Mouse (Mus musculus): ENCODE measurements around the gene Gja5.

Gene Gja5

GRCm38 (mm10) chr3:96931261-96931681 is 26.8 kb downstream of the Gja5 start:
- in situ Hi-C loops (cut with MseI, MboI) = loop anchor here (10.0 to 25.0 kb wide), 2 partner anchors 254 to 406 kb away; no protein-coding TSS in a partner anchor

GRCm38 (mm10) chr3:96936241-96936640 is 31.7 kb downstream of the Gja5 start:
- in situ Hi-C loops (cut with MseI, MboI) = loop anchor here (5.0 to 25.0 kb wide), 3 partner anchors 249 to 401 kb away; no protein-coding TSS in a partner anchor

- in situ Hi-C loops (cut with MseI, MboI) = loop anchor here (5.0 to 25.0 kb wide), 3 partner anchors 247 to 400 kb away; no protein-coding TSS in a partner anchor
These were observed 33.1 kb downstream of the Gja5 start for GRCm38 (mm10) chr3:96937606-96938005.

- in situ Hi-C loops (cut with MseI, MboI) = loop anchor here (5.0 to 25.0 kb wide), 3 partner anchors 246 to 399 kb away; no protein-coding TSS in a partner anchor
These were observed 34.2 kb downstream of the Gja5 start for GRCm38 (mm10) chr3:96938738-96939137.

- in situ Hi-C loops (cut with MseI, MboI) = loop anchor here (5.0 to 25.0 kb wide), 5 partner anchors 102 to 1462 kb away; no protein-coding TSS in a partner anchor
These were observed 38.2 kb downstream of the Gja5 start for GRCm38 (mm10) chr3:96942706-96943105.

- in situ Hi-C loops (cut with MseI, MboI) = no loop called here
These were observed 49.2 kb downstream of the Gja5 start for GRCm38 (mm10) chr3:96953489-96954233.

GRCm38 (mm10) chr3:96960597-96960996 is 56.1 kb downstream of the Gja5 start:
- in situ Hi-C loops (cut with MseI, MboI) = no loop called here

- in situ Hi-C loops (cut with MseI, MboI) = no loop called here
These were observed 58.9 kb downstream of the Gja5 start for GRCm38 (mm10) chr3:96963088-96964034.

- in situ Hi-C loops (cut with MseI, MboI) = no loop called here
These were observed 66.5 kb downstream of the Gja5 start for GRCm38 (mm10) chr3:96970986-96971385.

GRCm38 (mm10) chr3:96974467-96974866 is 70.0 kb downstream of the Gja5 start:
- in situ Hi-C loops (cut with MseI, MboI) = no loop called here

- in situ Hi-C loops (cut with MseI, MboI) = no loop called here
These were observed 71.1 kb downstream of the Gja5 start for GRCm38 (mm10) chr3:96975628-96976027.

GRCm38 (mm10) chr3:96977507-96977906 is 73.0 kb downstream of the Gja5 start:
- in situ Hi-C loops (cut with MseI, MboI) = no loop called here

- in situ Hi-C loops (cut with MseI, MboI) = no loop called here
These were observed 74.0 kb downstream of the Gja5 start for GRCm38 (mm10) chr3:96978469-96978868.

- in situ Hi-C loops (cut with MseI, MboI) = no loop called here
These were observed 74.5 kb downstream of the Gja5 start for GRCm38 (mm10) chr3:96979020-96979419.

GRCm38 (mm10) chr3:96981833-96982232 is 77.3 kb downstream of the Gja5 start:
- in situ Hi-C loops (cut with MseI, MboI) = no loop called here

- in situ Hi-C loops (cut with MseI, MboI) = no loop called here
These were observed 78.2 kb downstream of the Gja5 start for GRCm38 (mm10) chr3:96982666-96983065.

GRCm38 (mm10) chr3:96992526-96992925 is 88.0 kb downstream of the Gja5 start:
- in situ Hi-C loops (cut with MseI, MboI) = no loop called here

- in situ Hi-C loops (cut with MseI, MboI) = no loop called here
These were observed 93.3 kb downstream of the Gja5 start for GRCm38 (mm10) chr3:96997770-96998169.

- in situ Hi-C loops (cut with MseI, MboI) = no loop called here
These were observed 98.6 kb downstream of the Gja5 start for GRCm38 (mm10) chr3:97003111-97003510.

GRCm38 (mm10) chr3:97004509-97004908 is 100.0 kb downstream of the Gja5 start:
- in situ Hi-C loops (cut with MseI, MboI) = no loop called here

- in situ Hi-C loops (cut with MseI, MboI) = no loop called here
These were observed 102.5 kb downstream of the Gja5 start for GRCm38 (mm10) chr3:97007010-97007448.

- in situ Hi-C loops (cut with MseI, MboI) = no loop called here
These were observed 120.7 kb downstream of the Gja5 start for GRCm38 (mm10) chr3:97025226-97025625.

Measured in mouse trophoblast stem cell (cell line).